Mouse (Mus musculus) liver, embryonic 14.5 days (tissue): Measurements from ENCODE around the gene Serpinb11.

Experiments used
- CTCF ChIP-seq: IDR thresholded peaks from 2 replicates; pipeline ENCODE4 v1.5.1; 2016; ENCODE audit warnings: antibody characterized with exemption, low read depth, control low read depth
- EP300 ChIP-seq: IDR thresholded peaks from 2 replicates; pipeline ENCODE4 v1.6.1; 2016; ENCODE audit warnings: antibody characterized with exemption, low read depth

- TF ChIP-seq CTCF (no peak), EP300 (no peak)
These were observed 7.9 kb downstream of the Serpinb11 start for GRCm38 (mm10) chr1:107368944-107369343.
